Mouse (Mus musculus) gastrocnemius, postnatal 4 days (tissue): Measurements from ENCODE around the gene Vmn1r3. TPM values are rescaled to one million over a fixed set of nuclear protein-coding genes. Genes with fewer than 3 reads are reported as not detected.
"Not testable (repeated sequence)": the region's sequence is repeated elsewhere in the genome, so short reads cannot be mapped to it uniquely, and the experiment has no call there.

ENCODE experiments used
- DNase-seq, 2 experiments: peaks; one replicate each; pipeline ENCODE4 v3.0.0; 2021 to 2022; ENCODE audit warnings: low spot score in 2 of 2, mixed read lengths in 2 of 2
- total RNA-seq, 2 experiments: library from RNA; stranded (reverse); gene quantifications; 2 replicates each; pipeline ENCODE4 v1.2.3; 2021

Gene Vmn1r3
- total RNA-seq, 2 experiments from 2014 or later, result not detected

- not testable (repeated sequence) for DNase-seq
Observed at GRCm38 (mm10) chr4:3147926-3148325, 37.2 kb downstream of the Vmn1r3 start.

Other genes with a start within 250 kb of the Vmn1r3 start
- not detected for gene Vmn1r2, start 18.0 kb downstream of the Vmn1r3 start, total RNA-seq